ENCODE assay signal across 8 mouse cellular contexts in genomic region chr7:44462218-44463055, GRCm38 (mm10). TPM values are rescaled to one million over a fixed set of nuclear protein-coding genes. Genes with fewer than 3 reads are reported as not detected.
DNase-seq lines count a peak whose midpoint lies in the region; ATAC-seq and TF ChIP-seq lines count a peak whose summit lies in the region.

No protein-coding gene starts in this region.

- TF ChIP-seq POLR2A in CH12.LX (IDR thresholded peaks at IDR 0.05; ENCODE audit: low read depth, low read length): no peak

- H3K36me3 ChIP-seq in heart, embryonic 11.5 days (ENCODE audit: control insufficient read depth, insufficient read depth, low read length): no peaks in the 10 kb centered on the region
- no peaks in the 10 kb centered on the region for H3K36me3 ChIP-seq in CH12.LX (replicated peaks in 1 of 2; ENCODE audit: control insufficient read depth in 1 of 2, insufficient read depth in 1 of 2, low read length in 1 of 2)
- H3K36me3 ChIP-seq in heart, embryonic 15.5 days: peaks cover 9% of the 10 kb centered on the region; the same call in 1 of the 2 replicates
- peaks cover 42% of the 10 kb centered on the region for H3K36me3 ChIP-seq in neural tube, embryonic 14.5 days (ENCODE audit: control insufficient read depth, insufficient read depth, low read length)

- peak overlapping the region; percentile 31 for H3K4me3 ChIP-seq in heart, embryonic 11.5 days (ENCODE audit: low read depth, low read length)
- no peak overlapping the region for H3K4me3 ChIP-seq in CH12.LX (replicated peaks in 1 of 3; ENCODE audit: low read depth in 2 of 3, low read length in 2 of 3, poor library complexity in 1 of 3)
- H3K4me3 ChIP-seq in heart, embryonic 15.5 days: peak overlapping the region; percentile 32
- no peak overlapping the region for H3K4me3 ChIP-seq in neural tube, embryonic 14.5 days (ENCODE audit: low read depth, low read length)

- intact Hi-C loops in heart, postnatal 10 days (cut with DNase I): no loop called here
- intact Hi-C loops in left cerebral cortex, postnatal 4 days (cut with DNase I): no loop called here

- no peak for TF ChIP-seq RAD21 in CH12.LX (IDR thresholded peaks at IDR 0.05; ENCODE audit: low read depth, low read length)

- no peak overlapping the region for H3K27ac ChIP-seq in heart, embryonic 11.5 days (ENCODE audit: low read depth, low read length)
- no peak overlapping the region for H3K27ac ChIP-seq in CH12.LX (ENCODE audit: insufficient read depth, low read depth)
- no peak overlapping the region for H3K27ac ChIP-seq in heart, embryonic 15.5 days
- H3K27ac ChIP-seq in neural tube, embryonic 14.5 days (ENCODE audit: low read depth, low read length): 0 out of 2 replicates have a peak overlapping the region, but pooled peaks have one; percentile 5

- peaks cover 46% of the 10 kb centered on the region for H3K27me3 ChIP-seq in heart, embryonic 11.5 days (ENCODE audit: control insufficient read depth, insufficient read depth, low read length)
- peaks cover 83% of the 10 kb centered on the region for H3K27me3 ChIP-seq in CH12.LX (replicated peaks)
- peaks cover 47% of the 10 kb centered on the region for H3K27me3 ChIP-seq in heart, embryonic 15.5 days
- H3K27me3 ChIP-seq in neural tube, embryonic 14.5 days (ENCODE audit: control insufficient read depth, insufficient read depth, low read length): no peaks in the 10 kb centered on the region

- peak overlapping the region; percentile 58 for H3K4me2 ChIP-seq in heart, embryonic 11.5 days
- no peak overlapping the region for H3K4me2 ChIP-seq in CH12.LX (ENCODE audit: insufficient read depth, low read depth, poor library complexity, severe bottlenecking)
- peak overlapping the region; percentile 55 for H3K4me2 ChIP-seq in heart, embryonic 15.5 days
- no peak overlapping the region for H3K4me2 ChIP-seq in neural tube, embryonic 14.5 days (ENCODE audit: low read depth, low read length)

- 15% methylated on average over 68 of the region's 77 CpGs for WGBS in heart, embryonic 11.5 days (ENCODE audit: insufficient replicate concordance)
- 24% methylated on average over 77 of the region's 77 CpGs for WGBS in heart, embryonic 15.5 days
- 14% methylated on average over 71 of the region's 77 CpGs for WGBS in neural tube, embryonic 14.5 days

- TF ChIP-seq CTCF in CH12.LX (conservative IDR thresholded peaks at IDR 0.05 in 1 of 2, IDR thresholded peaks at IDR 0.05 in 1 of 2; ENCODE audit: low read depth in 2 of 2, low read length in 2 of 2): no peak

- TF ChIP-seq EP300 in CH12.LX (IDR thresholded peaks at IDR 0.05; ENCODE audit: low read length): no peak

- no peaks in the 10 kb centered on the region for H3K9me3 ChIP-seq in heart, embryonic 11.5 days (replicated peaks; ENCODE audit: control insufficient read depth, low read length)
- peaks cover 17% of the 10 kb centered on the region for H3K9me3 ChIP-seq in CH12.LX (replicated peaks; ENCODE audit: low read length)
- no peaks in the 10 kb centered on the region; the same call in 1 of the 2 replicates for H3K9me3 ChIP-seq in heart, embryonic 15.5 days (replicated peaks)
- H3K9me3 ChIP-seq in neural tube, embryonic 14.5 days (ENCODE audit: control insufficient read depth, low read length): no peaks in the 10 kb centered on the region

- H3K4me1 ChIP-seq in heart, embryonic 11.5 days (ENCODE audit: control insufficient read depth, insufficient read depth, low read length): peaks cover 23% of the 10 kb centered on the region
- H3K4me1 ChIP-seq in CH12.LX (ENCODE audit: control insufficient read depth in 1 of 2, insufficient read depth in 2 of 2): peaks cover 4 to 7% of the 10 kb centered on the region in 2 experiments; a peak in 3 of 4 replicates
- H3K4me1 ChIP-seq in heart, embryonic 15.5 days (replicated peaks): peaks cover 22% of the 10 kb centered on the region
- peaks cover 17% of the 10 kb centered on the region for H3K4me1 ChIP-seq in neural tube, embryonic 14.5 days (ENCODE audit: control insufficient read depth, insufficient read depth, low read length)

- H3K79me2 ChIP-seq in CH12.LX (replicated peaks; ENCODE audit: control insufficient read depth, extremely low read depth, insufficient read depth, poor library complexity, severe bottlenecking): no peaks in the 10 kb centered on the region

- dilution Hi-C loops in CH12.LX (cut with MboI; ENCODE audit: extremely low pct_ligation_motif_present, extremely low pct_unique_long_range_greater_than_20kb, low sequenced_read_pairs): no loop called here

- no peak for ATAC-seq in heart, embryonic 11.5 days (replicated peaks; ENCODE audit: insufficient number of reproducible peaks, low FRiP score, low TSS enrichment)
- no peak for ATAC-seq in heart, embryonic 15.5 days (replicated peaks; ENCODE audit: insufficient number of reproducible peaks, insufficient read depth, low FRiP score, low read depth)
- ATAC-seq in neural tube, embryonic 14.5 days (ENCODE audit: low read depth): no peak
- no peak for ATAC-seq in monocyte, adult 5-6 weeks (replicated peaks; ENCODE audit: insufficient number of reproducible peaks, low FRiP score, low TSS enrichment, poor library complexity, severe bottlenecking)

- H3K9ac ChIP-seq in heart, embryonic 11.5 days (ENCODE audit: low read depth, low read length): no peak overlapping the region
- H3K9ac ChIP-seq in CH12.LX (ENCODE audit: insufficient read depth, low read depth): no peak overlapping the region
- 0 out of 2 replicates have a peak overlapping the region, but pooled peaks have one; percentile 43 for H3K9ac ChIP-seq in heart, embryonic 15.5 days
- no peak overlapping the region for H3K9ac ChIP-seq in neural tube, embryonic 14.5 days (replicated peaks; ENCODE audit: low read depth, low read length)

- DNase-seq in heart, postnatal 10 days: no peak
- peak; percentile 24 for DNase-seq in CH12.LX (ENCODE audit: extremely low read depth)
- DNase-seq in cerebellum, adult 18-20 months: peak; percentile 55 to 61
- peak; percentile 64 for DNase-seq in left cerebral cortex, postnatal 4 days

- in situ Hi-C loops in CH12.LX (cut with MboI; ENCODE audit: low pct_ligation_motif_present, low pct_unique_long_range_greater_than_20kb, low sequenced_read_pairs): no loop called here

TF ChIP-seq in CH12.LX, 34 proteins besides CTCF, POLR2A, EP300 and RAD21 (continues in another document):
- TF ChIP-seq POLR2AphosphoS2 (IDR thresholded peaks at IDR 0.05; ENCODE audit: low read depth, low read length): no peak
- TF ChIP-seq MXI1 (IDR thresholded peaks at IDR 0.05; ENCODE audit: low read depth, low read length): no peak

RNA-seq across cellular contexts. Expression of gene Aspdh, which starts 2.8 kb away (rescaled TPM):
- 1.3 and 1.5 TPM in 2 replicates for polyA plus RNA-seq in heart, embryonic 11.5 days (2014; fragmentation: Nextera tagmentation; extraction: Ambion mirVana)
- under 1 TPM; 0.79 to 0.93 TPM for total RNA-seq in heart, postnatal 10 days (2021)
- not detected in 2 replicates for total RNA-seq in CH12.LX (2012; rRNA removed)
- total RNA-seq in CH12.LX (2014; rRNA removed): not detected in 2 replicates
- not detected in 2 replicates for polyA plus RNA-seq in CH12.LX (2012; ENCODE audit: insufficient read length, low read depth)
- 0.43 and 0.74 TPM in 2 replicates for polyA plus RNA-seq in heart, embryonic 15.5 days (2015; fragmentation: Nextera tagmentation; extraction: Ambion mirVana)
- 10 to 100 TPM; 20.5 to 24.5 TPM for total RNA-seq in left cerebral cortex, postnatal 4 days (2021)
- polyA plus RNA-seq in neural tube, embryonic 14.5 days (2014; fragmentation: Nextera tagmentation; extraction: Ambion mirVana): 3.3 and 5.2 TPM in 2 replicates
- not detected in 3 replicates for total RNA-seq in monocyte, adult 5-6 weeks (2017)

RNA-seq across cellular contexts. Expression of gene Josd2, which starts 5.3 kb away (rescaled TPM):
- polyA plus RNA-seq in heart, embryonic 11.5 days (2014; fragmentation: Nextera tagmentation; extraction: Ambion mirVana): 169 and 181 TPM in 2 replicates
- total RNA-seq in heart, postnatal 10 days (2021): 10 to 100 TPM; 70.3 to 79.0 TPM
- total RNA-seq in CH12.LX (2012; rRNA removed): 53.0 and 57.7 TPM in 2 replicates
- 23.4 and 33.9 TPM in 2 replicates for total RNA-seq in CH12.LX (2014; rRNA removed)
- 45.9 and 54.8 TPM in 2 replicates for polyA plus RNA-seq in CH12.LX (2012; ENCODE audit: insufficient read length, low read depth)
- 134 and 146 TPM in 2 replicates for polyA plus RNA-seq in heart, embryonic 15.5 days (2015; fragmentation: Nextera tagmentation; extraction: Ambion mirVana)
- total RNA-seq in left cerebral cortex, postnatal 4 days (2021): 10 to 100 TPM; 31.9 to 32.6 TPM
- polyA plus RNA-seq in neural tube, embryonic 14.5 days (2014; fragmentation: Nextera tagmentation; extraction: Ambion mirVana): 26.9 and 33.4 TPM in 2 replicates
- 12.9 to 40.9 TPM (median 17.1 TPM) in 3 replicates for total RNA-seq in monocyte, adult 5-6 weeks (2017)

RNA-seq across cellular contexts. Expression of gene Lrrc4b, which starts 33.6 kb away (rescaled TPM):
- polyA plus RNA-seq in heart, embryonic 11.5 days (2014; fragmentation: Nextera tagmentation; extraction: Ambion mirVana): 2.4 and 3.5 TPM in 2 replicates
- total RNA-seq in heart, postnatal 10 days (2021): 10 to 100 TPM; 28.3 to 39.0 TPM
- total RNA-seq in CH12.LX (2012; rRNA removed) (0.04 TPM in 1 of 2 replicates, not detected in the other), CH12.LX (2014; rRNA removed) (not detected in 2 replicates)
- polyA plus RNA-seq in CH12.LX (2012; ENCODE audit: insufficient read length, low read depth): not detected in 2 replicates
- polyA plus RNA-seq in heart, embryonic 15.5 days (2015; fragmentation: Nextera tagmentation; extraction: Ambion mirVana): 1.8 TPM in 2 replicates
- 100 to 1,000 TPM; 357 to 379 TPM for total RNA-seq in left cerebral cortex, postnatal 4 days (2021)
- polyA plus RNA-seq in neural tube, embryonic 14.5 days (2014; fragmentation: Nextera tagmentation; extraction: Ambion mirVana): 21.9 and 28.1 TPM in 2 replicates
- total RNA-seq in monocyte, adult 5-6 weeks (2017): not detected in 3 replicates

RNA-seq across cellular contexts. Expression of gene Emc10, which starts 33.9 kb away (rescaled TPM):
- polyA plus RNA-seq in heart, embryonic 11.5 days (2014; fragmentation: Nextera tagmentation; extraction: Ambion mirVana): 75.1 and 87.1 TPM in 2 replicates
- total RNA-seq in heart, postnatal 10 days (2021): 100 to 1,000 TPM; 101 to 102 TPM
- total RNA-seq in CH12.LX (2012; rRNA removed): 25.9 and 32.4 TPM in 2 replicates
- 14.1 and 14.4 TPM in 2 replicates for total RNA-seq in CH12.LX (2014; rRNA removed)
- 42.7 and 49.1 TPM in 2 replicates for polyA plus RNA-seq in CH12.LX (2012; ENCODE audit: insufficient read length, low read depth)
- polyA plus RNA-seq in heart, embryonic 15.5 days (2015; fragmentation: Nextera tagmentation; extraction: Ambion mirVana): 81.6 and 109 TPM in 2 replicates
- total RNA-seq in left cerebral cortex, postnatal 4 days (2021): 100 to 1,000 TPM; 146 to 150 TPM
- polyA plus RNA-seq in neural tube, embryonic 14.5 days (2014; fragmentation: Nextera tagmentation; extraction: Ambion mirVana): 153 and 162 TPM in 2 replicates
- total RNA-seq in monocyte, adult 5-6 weeks (2017): 21.7 to 29.0 TPM (median 23.3 TPM) in 3 replicates

RNA-seq across cellular contexts. Expression of gene Fam71e1, which starts 33.9 kb away (rescaled TPM):
- 8.9 and 10.6 TPM in 2 replicates for polyA plus RNA-seq in heart, embryonic 11.5 days (2014; fragmentation: Nextera tagmentation; extraction: Ambion mirVana)
- total RNA-seq in heart, postnatal 10 days (2021): 1 to 10 TPM; 5.1 to 6.0 TPM
- 1.2 and 1.3 TPM in 2 replicates for total RNA-seq in CH12.LX (2012; rRNA removed)
- not detected in 2 replicates for total RNA-seq in CH12.LX (2014; rRNA removed)
- 0.33 and 0.39 TPM in 2 replicates for polyA plus RNA-seq in CH12.LX (2012; ENCODE audit: insufficient read length, low read depth)
- 8.7 and 11.5 TPM in 2 replicates for polyA plus RNA-seq in heart, embryonic 15.5 days (2015; fragmentation: Nextera tagmentation; extraction: Ambion mirVana)
- 10 to 100 TPM; 23.8 to 27.3 TPM for total RNA-seq in left cerebral cortex, postnatal 4 days (2021)
- polyA plus RNA-seq in neural tube, embryonic 14.5 days (2014; fragmentation: Nextera tagmentation; extraction: Ambion mirVana): 19.5 and 24.9 TPM in 2 replicates
- total RNA-seq in monocyte, adult 5-6 weeks (2017): 2.0 TPM in 1 of 3 replicates, not detected in the others

Comparison
In these comparisons a context has a peak if more than half of its experiments do, and no peak if none do; other contexts are left out.
1. H3K4me2 ChIP-seq: peak in heart, embryonic 11.5 days (single experiment) and heart, embryonic 15.5 days (single experiment); none in CH12.LX (single experiment) and neural tube, embryonic 14.5 days (single experiment).
2. H3K4me3 ChIP-seq: peak in heart, embryonic 11.5 days (single experiment) and heart, embryonic 15.5 days (single experiment); none in CH12.LX (0 of 3) and neural tube, embryonic 14.5 days (single experiment).
3. DNase-seq: peak in CH12.LX (single experiment), cerebellum, adult 18-20 months (2 of 2) and left cerebral cortex, postnatal 4 days (single experiment); none in heart, postnatal 10 days (0 of 2).
4. RNA of gene Aspdh, which starts 2.8 kb away (total RNA-seq): 20.5 to 24.5 TPM in left cerebral cortex, postnatal 4 days; 0.79 to 0.93 TPM in heart, postnatal 10 days, not detected in CH12.LX and not detected in monocyte, adult 5-6 weeks; every median in the first group is over 10 times any median in the second.
5. RNA of gene Lrrc4b, which starts 33.6 kb away (total RNA-seq): 357 to 379 TPM in left cerebral cortex, postnatal 4 days and 28.3 to 39.0 TPM in heart, postnatal 10 days; 0.04 TPM in CH12.LX and not detected in monocyte, adult 5-6 weeks; every median in the first group is over 10 times any median in the second.